Mouse (Mus musculus): ENCODE results near the gene Abcb5. TPM values are rescaled to one million over a fixed set of nuclear protein-coding genes. Genes with fewer than 3 reads are reported as not detected.

Gene Abcb5
- total and polyA plus RNA-seq, 3 experiments = not detected

DNA sequence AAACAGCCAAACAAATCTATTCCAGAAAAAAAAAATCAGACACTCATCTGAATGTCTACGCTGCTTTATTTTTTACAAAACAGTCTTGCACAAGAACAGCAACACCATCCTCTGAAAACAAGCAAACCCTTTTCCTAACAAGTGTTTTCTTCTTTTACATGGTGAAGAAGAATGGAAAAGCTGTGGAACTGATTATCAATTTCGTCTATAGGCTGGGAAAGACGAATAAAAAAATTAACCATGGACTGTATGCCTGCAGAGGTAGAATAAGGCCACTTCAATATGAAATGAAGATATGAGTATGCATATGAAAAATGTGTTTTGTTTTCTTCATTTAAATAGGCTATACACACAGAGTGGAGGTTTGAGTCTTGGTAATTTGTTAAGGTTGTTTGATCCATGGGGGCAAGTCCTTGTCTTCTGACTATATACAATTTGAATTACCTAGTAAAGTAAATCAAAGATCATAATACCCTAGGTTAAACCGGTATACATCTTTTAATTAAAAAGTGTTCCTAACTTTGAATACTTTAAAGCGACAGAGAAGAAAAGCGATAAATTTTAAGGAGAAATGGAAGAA lies 124.2 kb downstream of the Abcb5 start:
- Histone ChIP-seq H3K9ac (ENCODE audit: control insufficient read depth, low read depth, low read length, poor library complexity, severe bottlenecking) (no peak overlapping the region), H3K27me3 (ENCODE audit: control insufficient read depth in 1 of 2, insufficient read depth in 2 of 2, low read length in 2 of 2) (no peaks in the 10 kb centered on the region), H3K9me3 (replicated peaks; ENCODE audit: insufficient read depth, low read length) (no peaks in the 10 kb centered on the region), H3K36me3 (ENCODE audit: control insufficient read depth in 1 of 2, insufficient read depth in 2 of 2, low read length in 2 of 2) (no peaks in the 10 kb centered on the region), H3K27ac (ENCODE audit: control insufficient read depth, low read depth, low read length) (no peak overlapping the region), H3K79me2 (ENCODE audit: control insufficient read depth, insufficient read depth, low read length, poor library complexity) (no peaks in the 10 kb centered on the region), H3K4me1 (ENCODE audit: control insufficient read depth in 1 of 2, insufficient read depth in 2 of 2, low read length in 2 of 2) (no peaks in the 10 kb centered on the region), H3K4me3 (ENCODE audit: control insufficient read depth in 1 of 2, insufficient read depth in 1 of 2, low read depth in 2 of 2, low read length in 2 of 2) (no peak overlapping the region)
- TF ChIP-seq MYB (IDR thresholded peaks at IDR 0.05; ENCODE audit: low read depth, low read length) = no peak
- TF ChIP-seq POLR2AphosphoS2 (IDR thresholded peaks at IDR 0.05; ENCODE audit: low read length) = no peak
- no peak for TF ChIP-seq ZKSCAN1 (IDR thresholded peaks at IDR 0.05; ENCODE audit: low read depth, low read length)
- no peak for TF ChIP-seq UBTF (IDR thresholded peaks at IDR 0.05; ENCODE audit: borderline replicate concordance, insufficient read depth, low read depth, low read length)
- TF ChIP-seq MYC (IDR thresholded peaks at IDR 0.05; ENCODE audit: low read depth, low read length) = no peak
- no peak for TF ChIP-seq POLR2A (IDR thresholded peaks at IDR 0.05; ENCODE audit: control insufficient read depth in 1 of 2, insufficient read depth in 1 of 2, low read depth in 1 of 2, low read length in 2 of 2, poor library complexity in 1 of 2)
- no peak for TF ChIP-seq MXI1 (IDR thresholded peaks at IDR 0.05; ENCODE audit: low read depth, low read length)
- no peak for TF ChIP-seq TAL1 (IDR thresholded peaks at IDR 0.05; ENCODE audit: low read length)
- TF ChIP-seq NRF1 (IDR thresholded peaks at IDR 0.05; ENCODE audit: insufficient read depth, low read depth, low read length, poor library complexity, severe bottlenecking) = no peak
- no peak for DNase-seq (ENCODE audit: low read depth, low spot score)

DNA sequence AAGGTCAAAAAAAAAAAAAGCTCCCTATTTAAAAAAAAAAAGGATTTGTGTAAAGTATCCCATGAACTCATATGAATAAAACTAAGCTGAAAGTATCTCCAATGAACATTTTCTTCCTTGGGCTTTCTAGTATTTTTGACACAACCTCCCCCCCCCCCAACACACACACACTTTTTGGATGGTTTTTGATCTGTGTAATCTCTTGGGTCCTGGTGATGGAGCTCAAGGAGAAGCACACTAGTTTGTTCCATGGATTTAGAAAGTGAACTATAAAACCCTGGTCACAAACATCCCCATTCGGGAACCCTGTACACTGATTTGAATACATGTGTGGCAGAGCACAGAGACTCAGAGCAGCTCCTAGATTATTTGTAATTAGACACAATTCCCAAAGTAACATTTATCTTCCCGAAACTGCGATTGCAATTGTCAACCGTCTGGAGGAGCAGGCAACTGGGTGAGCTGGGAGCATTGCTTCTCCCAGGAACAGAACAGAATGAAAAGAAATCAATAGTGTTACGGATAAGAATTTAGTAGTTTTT lies 124.8 kb downstream of the Abcb5 start:
- H3K9me3 ChIP-seq (replicated peaks; ENCODE audit: insufficient read depth, low read length) = no peaks in the 10 kb centered on the region
- H3K9ac ChIP-seq (ENCODE audit: control insufficient read depth, low read depth, low read length, poor library complexity, severe bottlenecking) = no peak overlapping the region
- TF ChIP-seq TAL1 (IDR thresholded peaks at IDR 0.05; ENCODE audit: low read length) (no peak), MYC (IDR thresholded peaks at IDR 0.05; ENCODE audit: low read depth, low read length) (no peak), GABPA (IDR thresholded peaks at IDR 0.05; ENCODE audit: low read depth, low read length) (no peak), CHD1 (IDR thresholded peaks at IDR 0.05; ENCODE audit: low read depth, low read length) (no peak), MAX (IDR thresholded peaks at IDR 0.05; ENCODE audit: low read length) (no peak), ZMIZ1 (IDR thresholded peaks at IDR 0.05; ENCODE audit: low read depth, low read length) (no peak), POLR2AphosphoS2 (IDR thresholded peaks at IDR 0.05; ENCODE audit: low read length) (no peak), RCOR1 (IDR thresholded peaks at IDR 0.05; ENCODE audit: low read depth, low read length) (no peak), SMC3 (IDR thresholded peaks at IDR 0.05; ENCODE audit: low read depth, low read length) (no peak), SIN3A (IDR thresholded peaks at IDR 0.05; ENCODE audit: low read length) (no peak), ZNF384 (IDR thresholded peaks at IDR 0.05; ENCODE audit: low read depth, low read length) (no peak), E2F4 (IDR thresholded peaks at IDR 0.05; ENCODE audit: borderline replicate concordance, low read depth, low read length) (no peak), TBP (IDR thresholded peaks at IDR 0.05; ENCODE audit: low read depth, low read length) (no peak), NELFE (IDR thresholded peaks at IDR 0.05; ENCODE audit: low read depth, low read length) (no peak)
- H3K27ac ChIP-seq (ENCODE audit: control insufficient read depth, low read depth, low read length) = no peak overlapping the region
- DNase-seq (ENCODE audit: low read depth, low spot score) = no peak
- no peak overlapping the region for H3K4me3 ChIP-seq (ENCODE audit: control insufficient read depth in 1 of 2, insufficient read depth in 1 of 2, low read depth in 2 of 2, low read length in 2 of 2)
- no peaks in the 10 kb centered on the region for H3K36me3 ChIP-seq (ENCODE audit: control insufficient read depth in 1 of 2, insufficient read depth in 2 of 2, low read length in 2 of 2)
- no peaks in the 10 kb centered on the region for H3K27me3 ChIP-seq (ENCODE audit: control insufficient read depth in 1 of 2, insufficient read depth in 2 of 2, low read length in 2 of 2)
- H3K4me1 ChIP-seq (ENCODE audit: control insufficient read depth in 1 of 2, insufficient read depth in 2 of 2, low read length in 2 of 2) = no peaks in the 10 kb centered on the region
- no peaks in the 10 kb centered on the region for H3K79me2 ChIP-seq (ENCODE audit: control insufficient read depth, insufficient read depth, low read length, poor library complexity)
